ENCODE assay signal across 9 mouse cellular contexts in genomic region chr7:35025409-35026275, GRCm38 (mm10). TPM values are rescaled to one million over a fixed set of nuclear protein-coding genes. Genes with fewer than 3 reads are reported as not detected.
DNase-seq lines count a peak whose midpoint lies in the region; ATAC-seq and TF ChIP-seq lines count a peak whose summit lies in the region.
"Had no signal": no experiment of that assay in that cellular context is flagged by ENCODE, and none has a peak within 500 bp of the region (broad histone marks: within the 10 kb centered on the region; RNA-seq: fewer than 3 reads in every experiment).

No protein-coding gene starts in this region.

- peak; percentile 58 for DNase-seq in ES-CJ7 (ENCODE audit: low read depth, low spot score)
- DNase-seq in c-Kit-positive CD71-positive TER-119-negative erythroid progenitor cells, embryonic 14.5 days (ENCODE audit: low read depth) = peak; percentile 48
- peak; percentile 81 to 89 for DNase-seq in heart, postnatal 14 days
- peak; percentile 74 to 87 for DNase-seq in layer of hippocampus, adult 2 months (ENCODE audit: low spot score in 2 of 2)
- DNase-seq in lung, adult 2 months = peak; percentile 86
- DNase-seq in thymus, adult 2 months = peak; percentile 72

- TF ChIP-seq CTCF in layer of hippocampus, adult 2 months (conservative IDR thresholded peaks at IDR 0.05) = peak; percentile 98
- peak; percentile 98 for TF ChIP-seq CTCF in lung, adult 2 months (IDR thresholded peaks at IDR 0.05; ENCODE audit: insufficient read depth, low read length)
- TF ChIP-seq CTCF in thymus, adult 2 months (IDR thresholded peaks at IDR 0.05; ENCODE audit: borderline replicate concordance, control insufficient read depth, extremely low read depth, insufficient read depth, low read length, poor library complexity) = peak; percentile 88; the same call in 1 of the 2 replicates

- H3K27me3 ChIP-seq in forebrain, embryonic 13.5 days = no peaks in the 10 kb centered on the region
- H3K27me3 ChIP-seq in neural tube, embryonic 15.5 days (replicated peaks) = no peaks in the 10 kb centered on the region
- no peaks in the 10 kb centered on the region for H3K27me3 ChIP-seq in thymus, adult 2 months (ENCODE audit: control insufficient read depth, insufficient read depth, low read length)
- H3K27me3 ChIP-seq: heart, embryonic 13.5 days had no signal

- ATAC-seq in forebrain, embryonic 13.5 days = peak; percentile 75
- peak; percentile 48 for ATAC-seq in neural tube, embryonic 15.5 days (ENCODE audit: low FRiP score)

- no peak overlapping the region for H3K27ac ChIP-seq in forebrain, embryonic 13.5 days
- peak overlapping the region; percentile 68; the same call in 1 of the 2 replicates for H3K27ac ChIP-seq in layer of hippocampus, adult 2 months
- H3K27ac ChIP-seq in neural tube, embryonic 15.5 days (replicated peaks) = no peak overlapping the region; the same call in 1 of the 2 replicates
- H3K27ac ChIP-seq in thymus, adult 2 months (ENCODE audit: control insufficient read depth, insufficient read depth, low read length) = no peak overlapping the region
- H3K27ac ChIP-seq: heart, embryonic 13.5 days had no signal

- no peak overlapping the region for H3K4me2 ChIP-seq in forebrain, embryonic 13.5 days
- H3K4me2 ChIP-seq in neural tube, embryonic 15.5 days = no peak overlapping the region
- H3K4me2 ChIP-seq: heart, embryonic 13.5 days had no signal

- WGBS in forebrain, embryonic 13.5 days = 49% methylated on average over 5 of the region's 5 CpGs
- WGBS in lung, adult 2 months = 54% methylated on average over 5 of the region's 5 CpGs
- WGBS in neural tube, embryonic 15.5 days = 47% methylated on average over 5 of the region's 5 CpGs
- WGBS in thymus, adult 2 months = 61% methylated on average over 5 of the region's 5 CpGs

- peaks cover 3% of the 10 kb centered on the region; the same call in 1 of the 2 replicates for H3K36me3 ChIP-seq in forebrain, embryonic 13.5 days (ENCODE audit: poor library complexity, severe bottlenecking)
- H3K36me3 ChIP-seq in neural tube, embryonic 15.5 days = no peaks in the 10 kb centered on the region
- H3K36me3 ChIP-seq in thymus, adult 2 months (ENCODE audit: control insufficient read depth, insufficient read depth, low read length) = no peaks in the 10 kb centered on the region

- no peak overlapping the region for H3K9ac ChIP-seq in forebrain, embryonic 13.5 days
- no peak overlapping the region for H3K9ac ChIP-seq in neural tube, embryonic 15.5 days (replicated peaks)
- H3K9ac ChIP-seq: heart, embryonic 13.5 days had no signal

- H3K4me1 ChIP-seq in forebrain, embryonic 13.5 days = no peaks in the 10 kb centered on the region
- H3K4me1 ChIP-seq in lung, adult 2 months (ENCODE audit: control insufficient read depth, insufficient read depth, low read length) = 0 out of 2 replicates have a peak, but pooled peaks cover 3% of the 10 kb centered on the region
- H3K4me1 ChIP-seq in neural tube, embryonic 15.5 days = peaks cover 39% of the 10 kb centered on the region
- 0 out of 2 replicates have a peak, but pooled peaks cover 3% of the 10 kb centered on the region for H3K4me1 ChIP-seq in thymus, adult 2 months (replicated peaks; ENCODE audit: control insufficient read depth, insufficient read depth, low read length)

- intact Hi-C loops in heart, postnatal 14 days (cut with DNase I) = loop anchor here (1.0 to 2.0 kb wide), 4 partner anchors 93 to 239 kb away; no protein-coding TSS in a partner anchor

- TF ChIP-seq POLR2A in lung, adult 2 months (IDR thresholded peaks at IDR 0.05; ENCODE audit: borderline replicate concordance, extremely low read depth, low read depth, low read length) = no peak
- TF ChIP-seq POLR2A in thymus, adult 2 months (IDR thresholded peaks at IDR 0.05; ENCODE audit: control insufficient read depth, extremely low read depth, insufficient read depth, low read length, poor library complexity) = no peak

- no peaks in the 10 kb centered on the region for H3K9me3 ChIP-seq in forebrain, embryonic 13.5 days (replicated peaks)
- H3K9me3 ChIP-seq in neural tube, embryonic 15.5 days (replicated peaks) = no peaks in the 10 kb centered on the region
- H3K9me3 ChIP-seq: heart, embryonic 13.5 days had no signal

- H3K4me3 ChIP-seq in forebrain, embryonic 13.5 days = no peak overlapping the region
- H3K4me3 ChIP-seq in layer of hippocampus, adult 2 months = no peak overlapping the region
- no peak overlapping the region for H3K4me3 ChIP-seq in lung, adult 2 months (replicated peaks; ENCODE audit: extremely low read depth, low read depth, low read length)
- no peak overlapping the region for H3K4me3 ChIP-seq in neural tube, embryonic 15.5 days (replicated peaks)
- H3K4me3 ChIP-seq in thymus, adult 2 months (ENCODE audit: control insufficient read depth, insufficient read depth, low read length) = no peak overlapping the region
- H3K4me3 ChIP-seq: heart, embryonic 13.5 days had no signal

RNA-seq across cellular contexts. Expression of gene Cebpg, which starts 30.7 kb away (rescaled TPM):
- polyA plus RNA-seq in forebrain, embryonic 13.5 days (2015; fragmentation: Nextera tagmentation; extraction: Ambion mirVana) = 60.8 and 61.7 TPM in 2 replicates
- total RNA-seq in heart, postnatal 14 days (2021) = 10 to 100 TPM; 27.8 to 29.1 TPM
- 10 to 100 TPM; 28.0 to 32.8 TPM for total RNA-seq in layer of hippocampus, adult 2 months (2021)
- polyA plus RNA-seq in lung, adult 2 months (2012; rRNA removed) = 10.3 and 13.5 TPM in 2 replicates
- polyA plus RNA-seq in neural tube, embryonic 15.5 days (2015; fragmentation: Nextera tagmentation; extraction: Ambion mirVana) = 27.5 and 29.5 TPM in 2 replicates
- polyA plus RNA-seq in thymus, adult 2 months (2012; rRNA removed) = 11.9 and 12.8 TPM in 2 replicates
